Mouse (Mus musculus): ENCODE measurements around the gene Snx21. TPM values are rescaled to one million over a fixed set of nuclear protein-coding genes. Genes with fewer than 3 reads are reported as not detected.
"Not testable (repeated sequence)": the region's sequence is repeated elsewhere in the genome, so short reads cannot be mapped to it uniquely, and the experiment has no call there.

Snx21 gene
- polyA plus RNA-seq, 1 experiment from 2014 or later: 16.0 TPM

DNA sequence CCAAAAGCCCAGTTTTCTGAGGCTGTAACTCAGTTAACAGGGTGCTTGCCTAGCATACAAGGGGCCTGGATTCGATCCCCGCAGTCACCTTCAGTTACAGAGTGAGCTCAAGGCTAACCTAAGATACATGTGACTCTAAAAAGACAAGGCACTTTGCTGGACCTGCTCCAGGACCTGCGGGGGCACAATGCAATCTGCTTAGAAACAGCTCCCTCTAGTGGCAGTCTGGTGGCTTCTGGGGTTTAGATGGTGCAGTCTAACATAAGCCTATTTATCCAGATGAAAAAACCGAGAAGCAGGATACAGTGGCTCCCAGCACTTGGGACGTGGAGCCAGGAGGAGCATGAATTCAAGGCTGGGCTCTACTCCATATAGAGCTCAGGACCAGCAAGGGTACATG is 8.7 kb downstream of the Snx21 start:
- Histone ChIP-seq H3K27me3 (ENCODE audit: control insufficient read depth, insufficient read depth, low read length) (no peaks in the 10 kb centered on the region), H3K4me2 (replicated peaks; ENCODE audit: low read depth, low read length) (no peak overlapping the region), H3K4me3 (ENCODE audit: low read length) (no peak overlapping the region), H3K27ac (ENCODE audit: low read depth, low read length) (no peak overlapping the region), H3K36me3 (ENCODE audit: control insufficient read depth, insufficient read depth, low read length) (peaks cover 61% of the 10 kb centered on the region), H3K9me3 (ENCODE audit: control insufficient read depth, low read length) (no peaks in the 10 kb centered on the region), H3K4me1 (ENCODE audit: control insufficient read depth, insufficient read depth, low read length) (no peaks in the 10 kb centered on the region), H3K9ac (ENCODE audit: low read depth, low read length) (no peak overlapping the region)
- ATAC-seq (ENCODE audit: low FRiP score, low TSS enrichment): peak; percentile 65
- WGBS: 37% methylated on average over 5 of the region's 5 CpGs

DNA sequence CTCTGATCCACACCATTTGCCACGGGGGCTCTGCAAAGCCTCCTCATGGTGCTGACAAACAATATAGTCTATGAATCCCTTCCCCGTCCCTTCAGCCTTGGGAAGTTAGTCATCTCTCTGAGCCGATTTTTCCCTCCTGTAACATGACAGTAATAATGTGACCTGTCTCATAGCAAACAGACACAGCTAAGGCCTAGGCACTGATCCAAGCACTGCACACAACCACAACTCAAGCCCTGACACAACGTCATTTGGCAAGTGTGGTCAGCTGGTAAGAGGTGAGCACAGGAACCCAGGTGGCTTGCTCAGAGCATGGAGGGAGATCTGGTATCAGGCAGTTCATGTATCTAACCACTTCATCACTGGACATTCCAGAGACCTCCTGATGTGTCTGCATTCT is 10.2 kb downstream of the Snx21 start:
- H3K4me2 ChIP-seq (replicated peaks; ENCODE audit: low read depth, low read length): no peak overlapping the region
- no peaks in the 10 kb centered on the region for H3K9me3 ChIP-seq (ENCODE audit: control insufficient read depth, low read length)
- peaks cover 67% of the 10 kb centered on the region for H3K36me3 ChIP-seq (ENCODE audit: control insufficient read depth, insufficient read depth, low read length)
- WGBS: 83% methylated on average over 4 of the region's 4 CpGs
- ATAC-seq (ENCODE audit: low FRiP score, low TSS enrichment): no peak
- H3K27ac ChIP-seq (ENCODE audit: low read depth, low read length): no peak overlapping the region
- no peaks in the 10 kb centered on the region for H3K4me1 ChIP-seq (ENCODE audit: control insufficient read depth, insufficient read depth, low read length)
- no peak overlapping the region for H3K9ac ChIP-seq (ENCODE audit: low read depth, low read length)
- H3K4me3 ChIP-seq (ENCODE audit: low read length): no peak overlapping the region
- H3K27me3 ChIP-seq (ENCODE audit: control insufficient read depth, insufficient read depth, low read length): no peaks in the 10 kb centered on the region

DNA sequence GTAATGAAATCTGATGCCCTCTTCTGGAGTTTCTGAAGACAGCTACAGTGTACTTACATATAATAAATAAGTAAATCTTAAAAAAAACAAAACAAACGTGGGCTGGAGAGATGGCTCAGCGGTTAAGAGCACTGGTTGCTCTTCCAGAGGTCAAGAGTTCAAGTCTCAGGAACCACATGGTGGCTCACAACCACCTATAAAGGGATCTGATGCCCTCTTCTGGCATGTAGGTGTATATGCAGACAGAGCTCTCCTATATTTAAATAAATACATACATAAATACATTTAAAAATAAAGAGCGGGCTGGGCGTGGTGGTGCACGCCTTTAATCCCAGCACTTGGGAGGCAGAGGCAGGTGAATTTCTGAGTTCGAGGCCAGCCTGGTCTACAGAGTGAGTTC is 12.9 kb downstream of the Snx21 start:
- H3K27ac ChIP-seq (ENCODE audit: low read depth, low read length); ATAC-seq (ENCODE audit: low FRiP score, low TSS enrichment); H3K4me3 ChIP-seq (ENCODE audit: low read length); H3K4me1 ChIP-seq (ENCODE audit: control insufficient read depth, insufficient read depth, low read length); H3K27me3 ChIP-seq (ENCODE audit: control insufficient read depth, insufficient read depth, low read length); H3K4me2 ChIP-seq (replicated peaks; ENCODE audit: low read depth, low read length); H3K9me3 ChIP-seq (ENCODE audit: control insufficient read depth, low read length); H3K9ac ChIP-seq (ENCODE audit: low read depth, low read length): not testable (repeated sequence)
- peaks cover 52% of the 10 kb centered on the region for H3K36me3 ChIP-seq (ENCODE audit: control insufficient read depth, insufficient read depth, low read length)
- 79% methylated on average over 6 of the region's 6 CpGs for WGBS

DNA sequence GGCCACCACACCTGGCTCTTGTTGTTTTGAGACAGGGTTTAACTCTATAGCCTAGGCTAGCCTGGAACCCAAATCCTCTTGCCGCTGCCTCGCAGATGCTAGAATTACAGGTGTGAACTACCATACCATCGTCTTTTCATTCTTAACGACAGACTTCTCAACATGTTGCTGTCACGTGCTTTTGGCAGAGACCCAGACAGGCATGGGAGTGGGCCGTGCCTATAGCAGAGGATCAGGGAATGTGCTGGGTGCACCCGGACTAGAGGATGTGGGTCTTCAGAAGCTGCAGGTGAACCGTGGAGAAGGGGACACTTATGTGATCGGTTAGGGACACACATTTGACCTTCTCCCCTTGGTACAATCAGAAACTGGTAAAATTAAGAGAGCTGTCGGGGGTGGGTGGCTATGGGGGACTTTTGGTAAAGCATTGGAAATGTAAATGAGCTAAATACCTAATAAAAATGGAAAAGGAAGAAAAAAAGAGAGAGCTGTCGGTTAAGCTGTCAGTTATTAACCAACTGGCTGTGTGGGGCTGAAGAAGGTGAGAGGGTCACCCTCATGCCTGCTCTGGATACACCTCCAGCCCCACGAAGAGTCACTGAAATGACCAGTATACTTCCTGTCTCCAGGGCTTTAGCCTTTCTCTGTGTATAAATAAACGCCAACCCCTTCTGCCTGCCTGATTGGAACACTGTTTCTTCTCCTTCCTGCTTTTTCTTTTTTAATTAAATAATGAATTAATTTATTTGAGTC is 14.8 kb downstream of the Snx21 start:
- ATAC-seq (ENCODE audit: low FRiP score, low TSS enrichment): no peak
- H3K27ac ChIP-seq (ENCODE audit: low read depth, low read length): no peak overlapping the region
- no peak overlapping the region for H3K9ac ChIP-seq (ENCODE audit: low read depth, low read length)
- peaks cover 40% of the 10 kb centered on the region for H3K36me3 ChIP-seq (ENCODE audit: control insufficient read depth, insufficient read depth, low read length)
- no peak overlapping the region for H3K4me3 ChIP-seq (ENCODE audit: low read length)
- H3K4me2 ChIP-seq (replicated peaks; ENCODE audit: low read depth, low read length): no peak overlapping the region
- H3K27me3 ChIP-seq (ENCODE audit: control insufficient read depth, insufficient read depth, low read length): no peaks in the 10 kb centered on the region
- 90% methylated on average over 13 of the region's 13 CpGs for WGBS
- peaks cover 6% of the 10 kb centered on the region; the same call in 1 of the 2 replicates for H3K4me1 ChIP-seq (ENCODE audit: control insufficient read depth, insufficient read depth, low read length)
- H3K9me3 ChIP-seq (ENCODE audit: control insufficient read depth, low read length): no peaks in the 10 kb centered on the region

DNA sequence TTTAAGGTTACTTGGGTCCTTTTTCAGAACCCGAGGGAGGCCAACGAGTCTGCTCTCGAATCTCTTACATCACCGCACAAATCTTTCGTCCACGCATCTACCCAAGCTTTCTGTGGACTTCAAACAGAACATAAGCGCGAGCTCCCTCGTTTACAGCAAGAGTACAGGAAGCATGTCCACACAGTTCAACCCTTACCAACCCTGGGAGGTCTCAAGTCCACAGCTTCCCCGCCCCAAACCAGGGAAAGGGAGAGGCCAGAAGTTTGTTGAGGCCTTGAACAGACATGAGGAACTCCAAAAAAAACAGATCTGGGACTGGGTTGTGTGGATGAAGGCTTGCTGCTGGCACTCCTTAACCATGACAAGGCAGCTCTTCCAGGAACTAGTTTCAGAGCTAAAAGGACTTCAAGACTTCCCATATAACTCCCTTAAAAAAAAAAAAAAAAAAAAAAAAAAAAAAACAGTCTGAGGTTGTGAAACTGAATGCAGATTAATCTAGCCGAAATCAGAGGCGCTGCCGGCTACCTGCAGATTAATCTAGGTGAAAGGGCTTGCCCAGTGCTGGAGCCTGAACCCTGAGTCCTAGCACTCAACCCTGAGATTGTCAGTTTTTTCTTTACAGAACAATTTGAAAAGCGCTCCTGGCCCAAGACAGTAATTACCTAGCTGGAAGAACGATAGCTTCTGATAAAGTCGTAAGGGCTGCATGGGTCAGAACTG is 17.7 kb downstream of the Snx21 start:
- Histone ChIP-seq H3K4me2 (replicated peaks; ENCODE audit: low read depth, low read length) (peak overlapping the region; percentile 57), H3K36me3 (ENCODE audit: control insufficient read depth, insufficient read depth, low read length) (peaks cover 23% of the 10 kb centered on the region), H3K27me3 (ENCODE audit: control insufficient read depth, insufficient read depth, low read length) (no peaks in the 10 kb centered on the region), H3K9ac (ENCODE audit: low read depth, low read length) (peak overlapping the region; percentile 77; the same call in 1 of the 2 replicates), H3K27ac (ENCODE audit: low read depth, low read length) (no peak overlapping the region), H3K4me1 (ENCODE audit: control insufficient read depth, insufficient read depth, low read length) (peaks cover 6% of the 10 kb centered on the region; the same call in 1 of the 2 replicates), H3K9me3 (ENCODE audit: control insufficient read depth, low read length) (no peaks in the 10 kb centered on the region), H3K4me3 (ENCODE audit: low read length) (peak overlapping the region; percentile 69; the same call in 1 of the 2 replicates)
- 87% methylated on average over 16 of the region's 16 CpGs for WGBS
- ATAC-seq (ENCODE audit: low FRiP score, low TSS enrichment): no peak

DNA sequence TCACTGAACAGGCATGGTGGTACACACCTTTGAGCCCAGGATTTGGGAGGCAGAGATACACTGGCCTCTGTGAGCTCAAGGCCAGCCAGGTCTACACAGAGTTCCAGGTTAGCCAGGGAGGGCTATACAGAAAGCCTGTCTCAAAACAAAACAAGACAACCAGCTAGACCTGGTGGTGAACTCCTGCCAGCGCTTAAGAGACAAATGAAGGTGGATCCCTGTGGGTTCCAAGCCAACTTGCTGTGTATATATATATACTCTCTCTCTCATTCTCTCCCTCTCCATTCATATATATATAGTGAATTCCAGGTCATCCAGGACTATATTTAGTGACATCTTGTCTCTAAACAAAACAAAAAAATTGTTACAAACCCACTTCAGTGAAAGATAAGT is 18.3 kb downstream of the Snx21 start:
- Histone ChIP-seq H3K9ac (ENCODE audit: low read depth, low read length) (peak overlapping the region; percentile 77; the same call in 1 of the 2 replicates), H3K27me3 (ENCODE audit: control insufficient read depth, insufficient read depth, low read length) (no peaks in the 10 kb centered on the region), H3K36me3 (ENCODE audit: control insufficient read depth, insufficient read depth, low read length) (peaks cover 26% of the 10 kb centered on the region), H3K4me2 (replicated peaks; ENCODE audit: low read depth, low read length) (peak overlapping the region; percentile 57), H3K9me3 (ENCODE audit: control insufficient read depth, low read length) (no peaks in the 10 kb centered on the region), H3K4me1 (ENCODE audit: control insufficient read depth, insufficient read depth, low read length) (peaks cover 6% of the 10 kb centered on the region; the same call in 1 of the 2 replicates), H3K4me3 (ENCODE audit: low read length) (peak overlapping the region; percentile 69), H3K27ac (ENCODE audit: low read depth, low read length) (no peak overlapping the region)
- 67% methylated on average over 1 of the region's 1 CpGs for WGBS
- no peak for ATAC-seq (ENCODE audit: low FRiP score, low TSS enrichment)

DNA sequence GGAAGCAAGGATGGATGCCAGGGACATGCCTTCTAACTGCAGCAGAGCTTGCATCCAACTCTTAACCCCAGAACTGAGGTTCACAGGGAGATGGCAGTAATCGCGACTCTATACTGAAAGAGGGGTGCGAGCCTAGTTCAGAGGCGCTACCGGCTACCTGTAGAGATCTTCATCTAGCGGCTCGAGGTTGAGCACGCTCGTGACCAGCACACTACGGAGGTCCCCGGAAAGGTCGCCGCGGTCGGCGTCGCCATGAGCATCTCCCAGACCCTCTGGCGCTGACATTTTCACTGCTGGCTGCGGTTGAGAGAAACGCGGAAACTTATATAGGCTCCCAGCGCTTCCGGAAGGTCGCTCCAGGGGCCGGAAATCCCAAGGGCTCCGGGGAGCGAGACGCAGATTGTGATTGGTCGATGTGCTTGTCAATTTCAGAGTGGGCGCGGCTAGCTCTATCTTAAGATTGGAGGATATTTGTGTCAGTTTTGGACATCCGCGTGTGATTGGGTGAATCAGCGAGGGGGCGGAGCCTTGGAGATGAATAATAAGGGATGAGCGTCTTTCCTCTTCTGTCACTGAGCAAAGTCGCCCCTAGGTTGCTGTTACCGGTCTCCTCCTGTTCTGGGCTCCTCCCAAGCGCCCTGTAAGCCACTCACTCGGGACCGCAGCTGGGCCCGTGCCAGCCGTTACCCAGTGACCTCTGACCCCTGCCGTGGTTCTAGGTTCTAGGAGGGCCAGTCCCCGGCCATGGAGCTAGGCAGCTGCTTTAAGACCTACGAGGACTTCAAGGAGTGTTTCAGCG is 19.1 kb downstream of the Snx21 start, which contains the start of the genes Acot8 and Zswim3:
Gene Acot8 (minus strand): TSS at position 350 of the 799 bp plus-strand sequence.
Gene Zswim3 (plus strand): TSS at position 566 of the 799 bp plus-strand sequence.
- peak; percentile 97 for ATAC-seq (ENCODE audit: low FRiP score, low TSS enrichment)
- Histone ChIP-seq H3K27me3 (ENCODE audit: control insufficient read depth, insufficient read depth, low read length) (no peaks in the 10 kb centered on the region), H3K36me3 (ENCODE audit: control insufficient read depth, insufficient read depth, low read length) (peaks cover 22% of the 10 kb centered on the region), H3K9ac (ENCODE audit: low read depth, low read length) (peak within 1 kb of the TSS; percentile 77), H3K9me3 (ENCODE audit: control insufficient read depth, low read length) (no peaks in the 10 kb centered on the region), H3K27ac (ENCODE audit: low read depth, low read length) (peak within 1 kb of the TSS; percentile 59; the same call in 1 of the 2 replicates), H3K4me3 (ENCODE audit: low read length) (peak within 1 kb of the TSS; percentile 69), H3K4me1 (ENCODE audit: control insufficient read depth, insufficient read depth, low read length) (peaks cover 6% of the 10 kb centered on the region; the same call in 1 of the 2 replicates), H3K4me2 (replicated peaks; ENCODE audit: low read depth, low read length) (peak within 1 kb of the TSS; percentile 59)
- under 1% methylated on average over 47 of the region's 47 CpGs for WGBS

DNA sequence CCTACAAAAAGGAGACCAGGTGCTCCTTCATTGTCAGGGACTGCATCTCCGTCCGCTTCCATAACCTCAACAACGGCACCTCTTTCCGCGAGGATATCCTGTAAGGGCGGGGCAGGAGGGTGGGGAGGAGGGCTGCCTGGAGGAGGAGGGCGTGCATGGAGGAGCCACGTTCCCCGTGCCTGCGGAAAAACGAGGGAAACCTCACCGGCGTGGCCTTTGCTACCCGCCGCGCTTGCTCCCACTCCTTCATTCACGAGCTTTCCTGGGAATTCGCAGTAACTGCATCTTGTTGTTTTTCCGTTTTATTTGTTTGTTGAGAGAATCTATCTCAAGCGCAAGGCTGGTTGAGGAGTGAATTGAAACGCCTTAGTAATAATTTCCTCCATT is 19.7 kb downstream of the Snx21 start:
- Histone ChIP-seq H3K4me2 (replicated peaks; ENCODE audit: low read depth, low read length) (peak overlapping the region; percentile 59), H3K36me3 (ENCODE audit: control insufficient read depth, insufficient read depth, low read length) (peaks cover 17% of the 10 kb centered on the region; the same call in 1 of the 2 replicates), H3K27me3 (ENCODE audit: control insufficient read depth, insufficient read depth, low read length) (no peaks in the 10 kb centered on the region), H3K9me3 (ENCODE audit: control insufficient read depth, low read length) (no peaks in the 10 kb centered on the region), H3K9ac (ENCODE audit: low read depth, low read length) (peak overlapping the region; percentile 61), H3K4me1 (ENCODE audit: control insufficient read depth, insufficient read depth, low read length) (peaks cover 6% of the 10 kb centered on the region; the same call in 1 of the 2 replicates), H3K27ac (ENCODE audit: low read depth, low read length) (peak overlapping the region; percentile 59; the same call in 1 of the 2 replicates), H3K4me3 (ENCODE audit: low read length) (peak overlapping the region; percentile 69)
- ATAC-seq (ENCODE audit: low FRiP score, low TSS enrichment): peak; percentile 48
- under 1% methylated on average over 21 of the region's 21 CpGs for WGBS

Data from kidney, embryonic 14.5 days (tissue).